Mouse (Mus musculus): ENCODE measurements around the gene Ankrd13c. TPM values are rescaled to one million over a fixed set of nuclear protein-coding genes. Genes with fewer than 3 reads are reported as not detected.
"Not testable (repeated sequence)": the region's sequence is repeated elsewhere in the genome, so short reads cannot be mapped to it uniquely, and the experiment has no call there.

Gene Ankrd13c
- total RNA-seq (2015; ENCODE audit: low replicate concordance) (31.0 and 31.7 TPM in 2 replicates), total RNA-seq (2017; ENCODE audit: low replicate concordance) (44.6 and 61.1 TPM in 2 replicates)

DNA sequence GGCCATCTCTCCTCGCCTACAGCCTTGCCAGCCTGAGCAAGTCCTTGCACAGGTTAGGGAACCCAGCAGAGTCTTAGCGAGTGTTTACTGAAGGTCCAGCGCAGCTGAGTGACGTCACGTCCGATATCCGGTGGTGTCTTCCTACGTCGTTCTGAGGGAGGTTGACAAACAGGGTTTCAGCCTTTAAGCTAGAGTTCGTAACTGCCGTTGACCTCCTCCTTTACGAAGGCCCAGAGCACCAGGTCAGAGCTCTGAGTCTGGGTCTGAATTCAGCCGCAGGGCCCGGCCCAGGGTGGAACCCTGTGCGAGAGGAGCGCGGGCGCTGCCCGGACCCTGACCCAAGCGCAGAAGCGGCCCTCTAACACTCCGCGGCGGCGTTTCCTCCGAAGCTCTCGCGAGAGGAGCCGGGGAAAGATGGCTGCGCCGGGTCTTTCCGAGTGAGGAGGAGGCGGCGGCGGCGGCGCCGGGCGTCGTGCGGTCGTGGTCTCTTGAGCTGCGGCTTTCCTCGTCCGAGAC is at the start of gene Ankrd13c:
Ankrd13c (plus strand) TSS at position 397 of the 516 bp plus-strand sequence.
- ATAC-seq (replicated peaks; ENCODE audit: low FRiP score, poor library complexity, severe bottlenecking) = peak; percentile 93

DNA sequence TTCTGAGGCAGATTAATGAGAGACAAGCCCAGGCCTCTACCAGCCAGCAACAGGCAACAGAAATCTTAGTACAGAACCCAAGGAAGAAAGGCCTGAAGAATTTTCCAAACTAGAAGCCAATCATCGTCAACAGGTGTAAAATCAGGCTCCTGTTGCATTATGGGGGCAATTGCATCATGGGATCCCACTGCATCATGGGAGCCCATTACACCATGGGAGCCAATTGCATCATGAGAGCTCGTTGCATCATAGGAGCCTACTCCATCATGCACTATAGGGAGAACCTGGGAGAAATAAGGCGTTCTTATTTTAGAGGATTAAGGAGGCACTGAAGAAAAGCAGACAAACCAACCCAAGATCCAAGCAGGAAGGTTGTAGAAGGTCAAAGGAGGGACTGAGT is 49.4 kb upstream of the Ankrd13c start:
- no peak for ATAC-seq (replicated peaks; ENCODE audit: low FRiP score, poor library complexity, severe bottlenecking)

GRCm38 (mm10) chr3:157899986-157900385 is 47.1 kb upstream of the Ankrd13c start:
- no peak for ATAC-seq (replicated peaks; ENCODE audit: low FRiP score, poor library complexity, severe bottlenecking)

GRCm38 (mm10) chr3:157901721-157902120 is 45.3 kb upstream of the Ankrd13c start:
- no peak for ATAC-seq (replicated peaks; ENCODE audit: low FRiP score, poor library complexity, severe bottlenecking)

DNA sequence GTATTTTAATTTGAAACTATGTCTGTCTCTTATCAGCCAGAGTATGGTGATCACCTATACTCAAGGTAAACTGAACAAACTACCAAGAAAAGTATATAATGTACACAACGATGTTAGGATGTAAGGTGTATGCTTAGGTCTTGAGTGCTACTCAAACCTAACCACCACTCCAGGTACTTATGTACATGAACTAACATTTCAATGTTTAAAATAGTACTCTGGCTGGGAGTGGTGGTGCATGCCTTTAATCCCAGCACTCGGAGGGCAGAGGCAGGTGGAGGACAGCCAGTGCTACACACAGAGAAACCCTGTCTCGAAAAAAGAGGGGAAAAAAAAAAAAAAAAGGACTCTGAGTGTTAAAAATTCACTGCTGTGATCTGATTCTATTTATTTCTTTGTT is 38.9 kb upstream of the Ankrd13c start:
- no peak for ATAC-seq (replicated peaks; ENCODE audit: low FRiP score, poor library complexity, severe bottlenecking)

DNA sequence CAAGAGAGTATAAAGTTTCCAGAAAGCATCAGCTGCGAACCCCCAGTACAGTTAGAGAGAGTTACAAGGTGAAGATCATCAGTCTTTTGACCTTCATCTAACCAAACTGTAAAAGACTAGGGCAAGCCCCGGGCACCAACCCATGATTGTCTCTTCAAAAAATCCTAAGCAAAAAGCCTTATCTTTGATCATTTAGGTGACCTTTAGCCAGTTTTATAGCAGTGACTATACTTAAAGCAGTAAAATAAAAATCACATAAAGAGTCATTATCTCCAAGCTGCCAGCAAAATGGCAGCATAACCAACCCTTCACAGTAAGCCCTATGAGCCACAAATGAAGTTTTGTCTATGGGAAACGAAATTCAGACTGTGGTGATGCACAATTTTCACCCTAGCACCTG is 36.8 kb upstream of the Ankrd13c start:
- no peak for ATAC-seq (replicated peaks; ENCODE audit: low FRiP score, poor library complexity, severe bottlenecking)

GRCm38 (mm10) chr3:157912155-157912554 is 34.9 kb upstream of the Ankrd13c start:
- ATAC-seq (replicated peaks; ENCODE audit: low FRiP score, poor library complexity, severe bottlenecking) = no peak

GRCm38 (mm10) chr3:157916336-157916735 is 30.7 kb upstream of the Ankrd13c start:
- no peak for ATAC-seq (replicated peaks; ENCODE audit: low FRiP score, poor library complexity, severe bottlenecking)

GRCm38 (mm10) chr3:157921376-157921775 is 25.7 kb upstream of the Ankrd13c start:
- no peak for ATAC-seq (replicated peaks; ENCODE audit: low FRiP score, poor library complexity, severe bottlenecking)

- no peak for ATAC-seq (replicated peaks; ENCODE audit: low FRiP score, poor library complexity, severe bottlenecking)
Observed at GRCm38 (mm10) chr3:157923268-157923835, 23.7 kb upstream of the Ankrd13c start.

DNA sequence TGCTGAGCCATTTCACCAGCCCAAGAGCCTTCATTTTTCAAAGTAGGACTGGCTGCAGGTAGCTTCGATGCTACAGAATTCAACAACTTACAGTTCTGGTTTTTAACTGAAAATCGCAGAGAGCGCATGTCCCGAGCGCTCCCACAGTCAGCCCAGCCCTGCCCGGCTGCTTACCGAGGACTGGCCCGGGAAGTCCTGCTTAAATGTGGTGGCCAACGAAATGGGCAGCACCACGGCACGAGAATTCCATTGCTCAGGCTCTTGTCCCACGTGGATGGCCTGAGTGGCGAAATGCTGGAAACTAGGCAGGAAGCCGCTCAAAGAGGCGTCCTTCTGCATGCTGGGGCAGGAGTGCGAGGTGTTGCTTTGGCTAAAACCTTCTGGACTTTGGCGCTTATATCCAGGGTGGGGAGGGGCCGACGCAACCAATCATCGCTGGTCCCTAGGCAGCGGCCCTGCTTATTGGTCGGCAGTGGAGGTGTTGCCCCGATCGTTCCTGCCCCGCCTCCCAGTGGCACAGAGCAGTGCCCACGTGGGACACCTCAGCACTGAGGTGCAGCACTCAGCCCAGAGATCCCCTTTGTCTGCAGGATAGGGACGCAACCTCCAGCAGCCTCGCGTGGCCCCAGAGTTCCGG is 22.2 kb upstream of the Ankrd13c start, which contains the start of gene Cth:
Cth (minus strand) TSS at position 386 of the 637 bp plus-strand sequence.
- peak; percentile 96 for ATAC-seq (replicated peaks; ENCODE audit: low FRiP score, poor library complexity, severe bottlenecking)

- ATAC-seq (replicated peaks; ENCODE audit: low FRiP score, poor library complexity, severe bottlenecking) = no peak
Observed at GRCm38 (mm10) chr3:157925706-157926510, 21.1 kb upstream of the Ankrd13c start.

- no peak for ATAC-seq (replicated peaks; ENCODE audit: low FRiP score, poor library complexity, severe bottlenecking)
Observed at GRCm38 (mm10) chr3:157926761-157927160, 20.3 kb upstream of the Ankrd13c start.

DNA sequence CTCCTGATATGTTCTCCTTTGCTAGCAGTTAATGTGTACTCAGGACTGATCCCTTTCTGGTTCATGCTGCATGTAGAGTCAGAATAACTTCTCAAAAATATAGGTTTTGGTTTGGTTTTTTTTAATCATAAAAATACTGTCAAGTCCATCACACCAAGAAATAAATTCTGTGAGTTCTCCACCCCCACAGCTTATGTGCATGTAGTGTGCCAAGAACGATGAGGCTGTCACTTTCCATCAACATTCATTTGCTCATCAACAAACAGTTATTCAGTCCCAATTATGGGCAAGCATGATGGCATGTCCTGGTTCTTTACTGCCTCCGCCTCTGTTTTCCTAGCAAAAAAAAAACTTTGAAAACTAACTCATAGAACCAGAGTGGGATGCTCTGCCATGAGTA is 18.3 kb upstream of the Ankrd13c start:
- no peak for ATAC-seq (replicated peaks; ENCODE audit: low FRiP score, poor library complexity, severe bottlenecking)

GRCm38 (mm10) chr3:157929417-157929816 is 17.6 kb upstream of the Ankrd13c start:
- no peak for ATAC-seq (replicated peaks; ENCODE audit: low FRiP score, poor library complexity, severe bottlenecking)

- ATAC-seq (replicated peaks; ENCODE audit: low FRiP score, poor library complexity, severe bottlenecking) = no peak
Observed at GRCm38 (mm10) chr3:157931592-157931991, 15.4 kb upstream of the Ankrd13c start.

- ATAC-seq (replicated peaks; ENCODE audit: low FRiP score, poor library complexity, severe bottlenecking) = no peak
Observed at GRCm38 (mm10) chr3:157932074-157932473, 15.0 kb upstream of the Ankrd13c start.

GRCm38 (mm10) chr3:157933223-157933622 is 13.8 kb upstream of the Ankrd13c start:
- not testable (repeated sequence) for ATAC-seq (replicated peaks; ENCODE audit: low FRiP score, poor library complexity, severe bottlenecking)

DNA sequence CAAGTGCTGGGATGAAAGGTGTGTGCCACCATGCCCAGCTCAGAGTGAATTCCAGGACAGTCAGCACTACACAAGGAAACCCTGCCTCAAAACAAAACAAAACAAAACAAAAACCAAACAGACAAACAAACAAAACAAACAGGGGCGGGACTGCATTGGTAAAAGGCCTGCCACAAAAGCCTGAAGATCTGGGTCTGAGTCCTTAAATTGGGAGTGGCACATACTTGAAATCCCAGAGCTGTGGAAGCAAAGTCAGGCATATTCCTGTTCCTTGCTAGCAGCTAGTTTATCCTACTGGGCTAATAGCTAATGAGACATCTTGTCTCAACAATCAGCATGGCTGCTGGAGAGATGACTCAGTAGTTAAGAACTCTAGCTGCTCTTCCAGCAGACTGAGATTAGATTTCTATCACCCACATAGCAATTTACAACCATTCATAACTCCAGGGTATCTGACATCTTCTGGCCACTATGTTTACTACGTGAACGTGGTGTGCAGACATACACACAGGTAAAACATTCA is 12.7 kb upstream of the Ankrd13c start:
- no peak for ATAC-seq (replicated peaks; ENCODE audit: low FRiP score, poor library complexity, severe bottlenecking)

- no peak for ATAC-seq (replicated peaks; ENCODE audit: low FRiP score, poor library complexity, severe bottlenecking)
Observed at GRCm38 (mm10) chr3:157938585-157938984, 8.5 kb upstream of the Ankrd13c start.

Measured in erythroid progenitor cell, adult 5-6 weeks (primary cell).